Mouse (Mus musculus): Measurements from ENCODE around the gene Skap1. TPM values are rescaled to one million over a fixed set of nuclear protein-coding genes. Genes with fewer than 3 reads are reported as not detected.

Skap1 gene
- total RNA-seq, 2 experiments from 2014 or later = 1.1 to 1.3 TPM

GRCm38 (mm10) chr11:96618789-96619445 is 154.5 kb downstream of the Skap1 start:
- intact Hi-C loops (cut with DNase I) = no loop called here
- DNase-seq = no peak

- intact Hi-C loops (cut with DNase I) = no loop called here
- DNase-seq = no peak
These were observed 155.2 kb downstream of the Skap1 start for GRCm38 (mm10) chr11:96619576-96619975.

GRCm38 (mm10) chr11:96620006-96620405 is 155.6 kb downstream of the Skap1 start:
- intact Hi-C loops (cut with DNase I) = loop anchor here (5.0 kb wide), 1 partner anchor 308 kb away; no protein-coding TSS in a partner anchor
- no peak for DNase-seq

GRCm38 (mm10) chr11:96620660-96621059 is 156.3 kb downstream of the Skap1 start:
- intact Hi-C loops (cut with DNase I) = loop anchor here (5.0 kb wide), 1 partner anchor 308 kb away; no protein-coding TSS in a partner anchor
- no peak for DNase-seq

- intact Hi-C loops (cut with DNase I) = loop anchor here (5.0 kb wide), 1 partner anchor 309 kb away; no protein-coding TSS in a partner anchor
- DNase-seq = peak; percentile 80
These were observed 156.8 kb downstream of the Skap1 start for GRCm38 (mm10) chr11:96621167-96621566.

- peak; percentile 6 for DNase-seq
- intact Hi-C loops (cut with DNase I) = loop anchor here (5.0 kb wide), 1 partner anchor 310 kb away; no protein-coding TSS in a partner anchor
These were observed 158.4 kb downstream of the Skap1 start for GRCm38 (mm10) chr11:96622782-96623181.

- intact Hi-C loops (cut with DNase I) = loop anchor here (5.0 kb wide), 1 partner anchor 312 kb away; no protein-coding TSS in a partner anchor
- DNase-seq = no peak
These were observed 160.0 kb downstream of the Skap1 start for GRCm38 (mm10) chr11:96624436-96624835.

- DNase-seq = peak; percentile 32
- intact Hi-C loops (cut with DNase I) = no loop called here
These were observed 165.4 kb downstream of the Skap1 start for GRCm38 (mm10) chr11:96629775-96630174.

- intact Hi-C loops (cut with DNase I) = no loop called here
- DNase-seq = no peak
These were observed 167.1 kb downstream of the Skap1 start for GRCm38 (mm10) chr11:96631521-96631920.

GRCm38 (mm10) chr11:96637927-96638326 is 173.5 kb downstream of the Skap1 start:
- intact Hi-C loops (cut with DNase I) = no loop called here
- DNase-seq = no peak

GRCm38 (mm10) chr11:96639805-96640204 is 175.4 kb downstream of the Skap1 start:
- intact Hi-C loops (cut with DNase I) = no loop called here
- no peak for DNase-seq

- intact Hi-C loops (cut with DNase I) = no loop called here
- DNase-seq = no peak
These were observed 178.1 kb downstream of the Skap1 start for GRCm38 (mm10) chr11:96642173-96643140.

GRCm38 (mm10) chr11:96644969-96645368 is 180.6 kb downstream of the Skap1 start:
- no peak for DNase-seq
- intact Hi-C loops (cut with DNase I) = no loop called here

GRCm38 (mm10) chr11:96645538-96646037 is 181.2 kb downstream of the Skap1 start:
- peak; percentile 66 for DNase-seq
- intact Hi-C loops (cut with DNase I) = no loop called here

- intact Hi-C loops (cut with DNase I) = no loop called here
- DNase-seq = no peak
These were observed 187.5 kb downstream of the Skap1 start for GRCm38 (mm10) chr11:96651848-96652247.

GRCm38 (mm10) chr11:96653867-96654266 is 189.5 kb downstream of the Skap1 start:
- no peak for DNase-seq

GRCm38 (mm10) chr11:96658420-96658819 is 194.0 kb downstream of the Skap1 start:
- DNase-seq = no peak
- intact Hi-C loops (cut with DNase I) = no loop called here

More at GRCm38 (mm10) chr11:96653867-96654266, 189.5 kb downstream of the Skap1 start:
- intact Hi-C loops (cut with DNase I) = no loop called here

GRCm38 (mm10) chr11:96666924-96667323 is 202.5 kb downstream of the Skap1 start:
- intact Hi-C loops (cut with DNase I) = no loop called here
- no peak for DNase-seq

GRCm38 (mm10) chr11:96668367-96668766 is 204.0 kb downstream of the Skap1 start:
- intact Hi-C loops (cut with DNase I) = no loop called here
- no peak for DNase-seq

GRCm38 (mm10) chr11:96673792-96674191 is 209.4 kb downstream of the Skap1 start:
- intact Hi-C loops (cut with DNase I) = loop anchor here (10.0 kb wide), 2 partner anchors 119 to 369 kb away; partner anchors contain the start of gene Hoxb5

More at GRCm38 (mm10) chr11:96673792-96674191, 209.4 kb downstream of the Skap1 start:
- DNase-seq = peak; percentile 51
